Mouse (Mus musculus): ENCODE results near the gene Nceh1.

DNA sequence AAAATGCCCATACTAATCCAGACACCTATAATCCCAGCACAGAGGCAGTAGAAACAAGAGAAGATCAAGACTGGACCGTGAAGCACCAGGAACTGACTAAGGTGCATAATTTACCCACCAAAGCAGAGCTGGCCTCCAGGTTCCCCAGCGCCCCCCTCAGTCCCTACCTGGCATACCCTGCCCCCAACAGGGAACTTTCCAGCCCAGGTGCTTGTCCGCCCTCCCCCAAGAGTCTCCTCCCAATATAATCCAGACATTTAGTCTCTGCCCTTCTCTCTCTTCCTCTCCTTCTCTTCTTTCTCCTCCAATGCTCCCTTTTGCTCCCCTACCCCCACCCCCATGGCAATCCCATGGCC is 26.2 kb upstream of the Nceh1 start:
- no peak for TF ChIP-seq CTCF (IDR thresholded peaks at IDR 0.05; ENCODE audit: low read depth, low read length)
- TF ChIP-seq POLR2A (IDR thresholded peaks at IDR 0.05; ENCODE audit: borderline replicate concordance, low read depth, low read length) = no peak

Data from bone marrow macrophage, adult 2 months (primary cell).